Mouse (Mus musculus): ENCODE data around the gene 1700018F24Rik.
A peak's percentile ranks its signal among the peaks of the same experiment; 100 is the strongest.
"Not testable (repeated sequence)": the region's sequence is repeated elsewhere in the genome, so short reads cannot be mapped to it uniquely, and the experiment has no call there.

Gene 1700018F24Rik

DNA sequence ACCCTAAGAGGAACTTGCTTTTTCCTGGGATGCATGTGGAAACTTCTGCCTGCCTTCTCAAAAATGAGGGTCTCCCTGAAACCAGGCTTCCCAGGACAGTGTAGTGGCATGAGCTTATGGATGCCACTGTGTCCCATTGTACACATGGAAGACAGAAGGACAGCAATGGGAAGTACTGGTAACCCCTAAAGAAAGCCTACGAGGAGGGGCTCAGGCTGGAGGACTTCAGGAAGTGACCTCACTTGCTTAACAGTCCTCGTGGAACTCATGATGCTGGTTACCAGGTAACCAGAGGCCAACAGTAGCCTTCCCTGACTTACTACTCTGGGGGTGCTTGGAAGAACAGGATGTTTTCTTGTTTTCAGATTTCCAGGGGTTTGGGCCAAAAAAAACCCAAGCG is at the start of gene 1700018F24Rik:
Gene 1700018F24Rik (plus strand): TSS at position 301 of the 400 bp plus-strand sequence.
- DNase-seq = not testable (repeated sequence)

DNA sequence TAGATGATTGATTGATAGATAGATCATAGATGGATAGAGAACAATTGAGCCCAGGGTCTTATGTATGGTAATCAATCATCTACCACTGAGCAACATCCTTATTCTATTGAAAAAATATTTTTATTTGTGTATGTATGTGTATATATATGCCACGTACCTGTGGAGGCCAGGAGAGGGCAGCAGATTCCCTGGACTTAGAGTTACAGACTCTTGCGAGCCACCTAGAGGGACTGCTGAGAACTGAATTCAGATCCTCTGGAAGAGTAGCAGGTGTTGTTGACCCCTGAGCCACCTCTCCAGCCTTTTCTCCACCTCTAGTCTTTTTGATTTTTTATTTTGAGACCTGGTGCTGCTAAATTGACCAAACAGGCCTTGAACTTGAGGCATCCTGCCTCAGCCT is 44.3 kb upstream of the 1700018F24Rik start:
- DNase-seq = no peak

DNA sequence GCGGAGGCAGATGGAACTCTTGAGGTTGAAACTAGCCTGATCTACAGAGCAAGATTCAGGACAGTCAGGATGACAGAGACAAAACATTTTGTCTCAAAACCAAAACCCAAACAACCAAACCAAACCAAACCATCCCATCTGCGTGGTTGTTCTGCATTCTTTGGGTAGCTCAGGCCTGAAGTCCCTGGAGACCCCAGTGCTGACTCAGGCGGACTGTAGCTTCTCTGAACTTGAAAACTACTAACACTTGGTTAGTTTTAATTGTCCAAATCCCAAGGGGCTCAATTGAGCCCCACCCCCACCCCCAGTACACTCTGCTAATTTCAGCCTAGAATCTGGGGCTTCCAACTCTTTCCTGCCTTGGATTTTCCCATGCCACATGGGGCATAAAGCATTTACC is 39.4 kb upstream of the 1700018F24Rik start:
- no peak for DNase-seq

DNA sequence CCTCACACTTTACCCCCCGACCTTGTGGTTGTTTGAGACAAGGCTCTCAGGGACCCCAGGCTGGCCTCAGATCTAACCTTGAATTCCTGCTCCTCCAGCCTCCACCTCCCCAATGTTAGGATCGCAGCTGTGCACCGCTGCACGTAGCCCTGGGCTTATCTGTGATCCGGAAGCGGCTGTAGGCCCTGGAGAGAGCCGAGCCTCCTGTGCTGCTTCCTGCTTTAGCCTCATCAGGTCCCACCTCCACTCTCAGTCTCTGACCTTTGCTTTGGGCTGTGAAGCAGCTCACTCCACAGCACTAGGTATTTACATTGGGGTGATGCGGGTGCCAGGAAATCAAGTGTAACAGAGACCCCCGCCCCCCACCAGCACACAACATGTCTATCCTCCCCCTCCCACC is 38.3 kb upstream of the 1700018F24Rik start:
- no peak for DNase-seq

DNA sequence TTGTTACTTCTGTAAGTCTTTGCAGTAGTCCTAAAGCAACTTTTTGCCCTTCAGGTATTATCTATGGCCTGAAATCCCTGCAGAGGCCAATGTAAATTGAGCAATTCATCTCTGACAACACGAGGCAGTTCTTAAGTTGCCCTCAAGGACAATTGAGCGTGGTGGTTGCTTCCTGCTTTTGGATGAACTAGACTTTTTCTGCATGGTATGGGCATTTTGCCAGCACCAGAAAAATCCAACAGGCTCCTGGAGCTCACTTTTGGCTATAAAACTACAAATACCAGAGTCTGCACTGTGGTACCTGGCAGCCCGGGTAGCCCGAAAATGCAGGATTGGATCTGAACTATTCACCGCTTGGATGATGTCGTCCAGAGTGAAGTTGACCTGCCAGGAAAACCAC is 37.2 kb upstream of the 1700018F24Rik start:
- DNase-seq = no peak

DNA sequence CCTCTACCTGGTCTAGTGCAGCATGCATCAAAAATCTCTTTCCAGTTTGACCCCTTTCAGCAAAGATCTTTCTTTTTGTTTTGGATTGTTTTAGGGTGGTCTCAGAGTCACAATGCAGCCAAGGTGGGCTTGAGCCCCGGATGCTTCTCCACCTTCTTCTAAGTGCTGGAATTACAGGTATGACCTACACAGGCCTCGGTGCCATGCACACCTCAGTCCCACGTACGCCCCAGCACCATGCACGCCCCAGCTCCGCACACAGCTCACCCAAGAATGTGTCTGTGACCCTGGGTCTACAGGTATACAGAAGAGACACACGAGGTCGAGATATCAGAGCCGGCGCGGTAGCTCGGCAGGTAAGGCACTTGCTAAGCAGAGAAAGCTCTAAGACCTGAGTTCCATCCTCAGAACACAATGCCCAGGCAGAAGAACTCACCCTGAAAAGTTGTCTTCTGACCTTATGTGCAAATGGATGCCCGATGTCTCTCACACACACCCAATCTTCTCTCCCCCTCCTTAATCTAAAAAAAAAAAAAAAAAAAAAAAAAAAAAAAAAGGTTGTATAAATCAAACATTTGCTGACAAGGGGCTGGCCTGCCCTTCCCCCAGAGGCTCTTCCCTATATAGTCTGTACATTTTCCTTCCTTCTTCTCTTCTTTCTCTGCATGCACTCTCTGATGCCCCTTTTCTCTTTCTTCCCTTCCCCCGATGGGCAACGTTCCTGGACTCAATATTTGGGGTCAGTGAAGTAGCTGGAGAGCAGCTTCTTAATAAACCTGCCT is 33.7 kb upstream of the 1700018F24Rik start:
- DNase-seq = no peak

DNA sequence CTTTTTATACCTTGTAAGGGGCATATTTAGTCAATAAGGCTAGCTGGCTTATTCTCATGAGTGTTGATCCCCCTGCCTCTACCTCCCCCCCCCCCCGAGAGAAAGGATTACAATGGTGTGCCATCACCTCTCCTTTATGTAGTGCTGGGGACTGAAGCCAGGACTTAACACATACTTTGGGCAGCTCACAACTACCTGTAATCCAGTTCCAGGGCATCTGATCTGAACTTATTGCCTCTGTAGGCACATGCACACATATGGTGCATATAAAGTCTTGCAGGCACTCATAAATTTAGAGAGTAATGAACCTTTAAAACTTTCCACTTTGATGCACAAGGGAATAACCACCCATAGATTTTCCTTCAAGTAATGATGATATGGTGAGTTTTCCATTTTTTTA is 28.5 kb upstream of the 1700018F24Rik start:
- DNase-seq = no peak

DNA sequence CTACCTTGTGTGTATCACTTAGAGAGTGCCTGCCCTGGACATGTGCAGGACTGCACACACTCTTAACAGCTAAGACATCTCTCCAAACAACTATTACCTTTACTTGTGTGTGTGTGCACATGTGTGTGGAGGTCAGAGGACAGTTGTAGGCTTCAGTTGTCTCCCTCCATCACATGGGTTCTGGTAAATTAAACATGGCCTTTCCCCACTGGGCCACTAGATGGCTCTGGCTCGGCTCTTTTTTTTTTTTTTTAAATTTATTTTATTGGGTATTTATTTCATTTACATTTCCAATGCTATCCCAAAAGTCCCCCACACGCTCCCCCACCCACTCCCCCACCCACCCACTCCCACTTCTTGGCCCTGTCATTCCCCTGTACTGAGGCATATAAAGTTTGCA is 26.0 kb upstream of the 1700018F24Rik start:
- not testable (repeated sequence) for DNase-seq

DNA sequence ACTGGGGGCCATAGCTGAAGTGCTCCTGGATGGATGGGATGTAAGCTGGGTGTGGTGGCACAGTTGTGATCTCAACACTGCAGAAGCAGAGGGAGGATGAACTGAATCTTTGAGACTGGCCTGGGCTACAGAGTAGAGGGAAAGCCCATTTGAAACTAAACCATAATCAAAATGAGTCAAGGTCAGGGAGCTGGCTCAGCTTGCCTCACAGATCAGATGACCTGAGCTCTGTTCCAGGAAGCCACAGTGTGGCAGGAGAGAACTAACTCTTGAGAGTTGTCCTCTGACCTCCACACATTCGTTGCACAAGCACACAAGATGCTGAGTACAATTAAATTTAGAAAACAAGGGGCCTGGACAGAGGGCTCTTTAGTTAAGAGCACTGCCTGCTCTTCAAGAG is 22.5 kb upstream of the 1700018F24Rik start:
- DNase-seq = not testable (repeated sequence)

DNA sequence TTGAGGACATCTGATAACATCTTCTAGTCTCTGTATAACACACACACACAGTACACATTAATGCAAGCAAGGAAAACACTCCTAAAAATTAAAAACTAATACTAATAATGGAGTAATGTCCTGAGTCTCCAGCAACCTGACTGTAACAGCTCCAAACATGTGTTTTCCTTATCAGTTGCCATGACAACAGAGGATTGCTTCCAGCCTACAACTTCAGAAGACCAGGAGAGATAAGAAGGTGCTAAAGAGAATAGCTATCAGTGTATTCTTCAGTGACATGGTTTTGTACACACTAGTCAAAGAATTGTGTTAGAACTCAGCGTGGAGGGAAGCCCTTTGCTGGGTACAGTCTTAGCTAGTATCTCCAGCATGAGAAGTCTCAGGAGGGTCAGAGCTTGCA is 22.1 kb upstream of the 1700018F24Rik start:
- DNase-seq = not testable (repeated sequence)

DNA sequence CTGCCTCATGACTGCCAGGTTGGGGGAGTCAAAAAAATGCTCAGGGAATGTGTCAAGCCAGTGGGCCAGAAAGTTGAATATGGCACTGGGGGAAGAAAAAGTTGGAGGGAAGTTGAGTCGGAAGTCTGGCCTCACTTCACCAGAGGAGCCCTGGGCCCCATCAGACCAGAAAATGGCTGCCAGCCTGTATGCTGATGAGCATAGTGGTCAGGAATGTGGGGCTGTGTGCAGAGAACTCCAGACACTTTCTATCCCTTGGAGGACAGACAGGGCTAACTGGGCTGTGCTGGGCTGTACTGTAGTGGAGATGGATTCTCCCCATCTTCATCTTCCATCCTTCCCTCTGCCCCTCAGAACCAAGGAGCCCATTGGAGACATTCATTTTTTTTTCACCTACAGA is 12.3 kb upstream of the 1700018F24Rik start:
- not testable (repeated sequence) for DNase-seq

DNA sequence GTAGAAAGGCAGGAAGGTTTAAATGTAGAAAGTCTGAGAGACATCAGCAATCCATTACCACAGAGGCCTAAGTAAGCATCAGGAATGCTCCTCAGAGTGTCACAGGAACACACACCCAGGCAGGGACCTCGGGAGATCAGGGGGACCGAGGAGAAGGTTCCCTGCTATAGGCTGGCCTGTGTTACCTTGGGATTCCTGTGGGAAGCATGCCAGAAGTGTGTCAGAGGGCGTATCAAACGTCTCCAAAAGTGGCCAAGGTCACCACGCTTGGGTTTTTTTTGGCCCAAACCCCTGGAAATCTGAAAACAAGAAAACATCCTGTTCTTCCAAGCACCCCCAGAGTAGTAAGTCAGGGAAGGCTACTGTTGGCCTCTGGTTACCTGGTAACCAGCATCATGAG is 10.4 kb upstream of the 1700018F24Rik start, which contains the start of gene Gm4871:
Gene Gm4871 (minus strand): TSS at position 364 of the 400 bp plus-strand sequence.
- not testable (repeated sequence) for DNase-seq

DNA sequence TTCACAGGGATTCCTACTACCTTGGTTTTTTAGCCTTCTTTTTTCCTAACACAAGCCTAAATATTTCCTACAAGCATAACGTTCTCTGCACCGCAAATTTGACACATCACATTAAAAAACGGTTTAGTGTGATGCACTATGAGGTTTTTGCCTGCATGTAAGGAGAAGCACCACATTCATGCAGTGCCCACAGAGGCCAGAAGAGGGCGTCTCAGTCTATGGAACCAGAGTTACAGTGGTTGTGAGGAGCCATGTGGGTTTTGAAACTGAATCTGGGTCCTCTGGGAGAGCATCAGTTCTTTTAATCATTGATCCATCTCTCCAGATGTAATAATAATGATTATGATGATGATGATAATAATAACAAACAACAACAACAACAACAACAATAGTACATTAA is 1.2 kb upstream of the 1700018F24Rik start:
- DNase-seq = no peak

DNA sequence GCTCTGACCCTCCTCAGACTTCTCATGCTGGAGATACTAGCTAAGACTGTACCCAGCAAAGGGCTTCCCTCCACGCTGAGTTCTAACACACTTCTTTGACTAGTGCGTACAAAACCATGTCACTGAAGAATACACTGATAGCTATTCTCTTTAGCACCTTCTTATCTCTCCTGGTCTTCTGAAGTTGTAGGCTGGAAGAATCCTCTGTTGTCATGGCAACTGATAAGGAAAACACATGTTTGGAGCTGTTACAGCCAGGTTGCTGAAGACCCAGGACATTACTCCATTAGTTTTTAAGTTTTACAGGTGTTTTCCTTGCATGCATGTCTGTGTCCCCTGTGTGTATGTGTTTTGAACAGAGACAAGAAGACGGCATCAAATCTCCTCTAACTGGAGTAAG is 11.4 kb downstream of the 1700018F24Rik start:
- not testable (repeated sequence) for DNase-seq

DNA sequence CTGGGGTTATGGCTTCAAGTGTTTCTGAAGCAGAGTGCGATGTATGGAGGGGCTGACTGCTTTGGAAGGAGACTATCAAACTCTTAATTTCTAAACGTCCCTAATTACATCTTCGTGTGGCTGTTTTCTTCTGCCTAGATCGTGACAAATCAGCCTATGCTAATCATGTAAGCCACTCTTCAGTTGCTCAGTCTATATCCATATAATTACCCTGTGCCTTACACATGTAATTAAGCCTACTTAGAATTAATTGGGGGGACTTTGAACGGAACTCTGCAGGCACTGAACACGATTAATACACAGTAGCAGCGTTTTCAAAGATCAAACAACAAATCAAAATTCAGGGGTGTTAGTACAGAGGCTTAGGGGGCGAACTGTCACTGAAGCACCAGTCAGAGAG is 15.1 kb downstream of the 1700018F24Rik start:
- no peak for DNase-seq

DNA sequence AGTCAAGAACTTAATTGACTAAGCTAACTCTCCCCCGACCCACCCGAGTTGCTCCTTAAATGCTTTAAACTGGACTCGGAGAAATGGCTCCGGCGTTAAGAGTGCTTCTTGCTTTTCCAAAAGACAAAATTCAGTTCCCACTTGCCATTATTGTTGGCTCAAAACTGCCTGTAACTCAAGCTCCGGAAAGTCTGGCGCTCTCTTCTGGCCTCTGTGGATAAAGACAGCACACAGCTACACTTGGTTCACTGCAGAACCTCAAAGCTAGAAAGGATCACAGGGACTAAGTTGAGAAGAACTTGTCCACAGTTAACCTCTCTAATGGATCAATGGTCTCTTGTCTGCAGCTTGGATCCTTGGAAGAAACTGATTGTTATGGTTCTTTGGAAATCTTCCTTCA is 15.9 kb downstream of the 1700018F24Rik start:
- DNase-seq = no peak

DNA sequence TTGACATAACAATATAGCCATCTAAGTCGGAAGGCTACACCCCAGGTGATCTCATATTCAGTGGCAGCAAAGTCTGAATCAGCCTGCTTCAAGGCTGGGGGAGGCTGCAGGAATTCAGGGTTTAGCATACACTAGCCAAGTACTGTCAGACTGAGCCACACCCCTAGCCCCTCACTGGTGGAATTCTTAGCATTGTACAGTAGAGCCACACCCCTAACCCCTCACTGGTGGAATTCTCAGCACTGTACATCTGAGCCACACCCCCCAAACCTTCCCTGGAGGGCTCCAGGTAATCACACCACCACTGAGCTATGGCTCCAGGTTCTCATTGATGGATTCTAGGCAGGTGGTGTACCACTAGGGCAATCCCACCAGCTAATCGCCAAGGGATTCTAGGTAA is 16.7 kb downstream of the 1700018F24Rik start:
- DNase-seq = no peak

DNA sequence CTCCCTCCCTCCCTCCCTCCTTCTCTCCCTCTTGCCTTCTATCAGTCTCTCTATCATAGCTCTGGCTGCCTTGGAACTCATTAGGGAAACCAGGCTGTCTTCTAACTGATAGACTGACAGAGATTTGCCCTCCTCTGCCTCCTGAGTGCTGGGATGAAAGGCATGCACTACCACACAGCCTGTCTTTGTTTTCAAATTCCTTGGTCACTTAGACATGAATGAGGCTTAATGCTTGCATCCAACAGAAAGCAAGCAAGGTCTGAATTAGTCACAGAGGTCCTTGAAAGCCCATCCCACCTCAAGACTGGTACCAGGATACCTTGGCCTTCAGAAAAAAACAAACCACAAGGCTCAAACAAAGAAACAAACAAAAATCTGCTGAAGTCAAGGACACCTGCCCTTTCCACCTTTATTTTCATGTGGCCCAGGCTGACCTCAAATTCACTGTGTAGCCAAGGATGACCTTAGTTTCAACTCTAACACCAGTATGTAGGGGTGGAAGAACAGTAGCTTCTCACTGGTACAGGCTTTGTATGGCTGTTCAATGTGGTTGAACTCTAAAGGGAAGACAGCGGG is 22.1 kb downstream of the 1700018F24Rik start:
- no peak for DNase-seq

DNA sequence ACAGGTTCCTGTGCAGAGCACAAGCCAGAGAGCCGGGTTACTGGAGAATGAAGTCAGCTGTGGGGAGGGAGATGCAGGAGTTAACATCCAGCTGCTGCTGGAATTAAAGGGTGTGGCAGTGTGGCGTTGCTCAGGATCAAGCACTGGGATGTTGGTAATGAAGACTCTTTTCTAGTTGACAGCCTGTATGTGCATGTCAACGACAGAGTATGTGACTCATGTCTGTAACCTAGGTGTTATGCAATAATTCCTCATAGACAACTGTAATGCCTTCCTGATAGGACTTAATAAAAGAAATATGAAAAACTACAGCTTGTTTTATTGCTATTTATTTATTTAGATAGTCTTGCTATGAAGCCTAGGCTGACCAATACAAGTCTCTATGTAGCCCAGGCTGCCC is 26.1 kb downstream of the 1700018F24Rik start:
- no peak for DNase-seq

DNA sequence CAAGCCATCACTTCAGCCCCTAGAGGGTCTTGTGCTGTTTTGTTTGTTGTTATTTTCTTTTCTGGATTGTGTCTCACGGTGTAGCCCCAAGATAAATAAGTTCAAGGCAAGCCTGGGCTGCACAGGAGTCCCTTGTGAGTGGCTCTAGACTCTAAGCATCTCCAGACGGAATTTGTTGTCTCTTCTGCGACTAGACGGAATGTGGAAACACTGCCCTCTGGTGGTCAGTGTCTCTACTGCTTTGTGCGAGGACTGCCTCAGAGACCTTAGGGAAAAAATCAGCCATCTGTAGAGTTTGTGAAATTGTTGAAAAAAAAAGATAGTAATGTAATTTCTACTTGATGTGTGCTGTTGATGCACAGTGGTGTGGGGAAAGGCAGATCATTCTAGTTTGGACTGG is 26.9 kb downstream of the 1700018F24Rik start:
- peak; percentile 71 for DNase-seq

DNA sequence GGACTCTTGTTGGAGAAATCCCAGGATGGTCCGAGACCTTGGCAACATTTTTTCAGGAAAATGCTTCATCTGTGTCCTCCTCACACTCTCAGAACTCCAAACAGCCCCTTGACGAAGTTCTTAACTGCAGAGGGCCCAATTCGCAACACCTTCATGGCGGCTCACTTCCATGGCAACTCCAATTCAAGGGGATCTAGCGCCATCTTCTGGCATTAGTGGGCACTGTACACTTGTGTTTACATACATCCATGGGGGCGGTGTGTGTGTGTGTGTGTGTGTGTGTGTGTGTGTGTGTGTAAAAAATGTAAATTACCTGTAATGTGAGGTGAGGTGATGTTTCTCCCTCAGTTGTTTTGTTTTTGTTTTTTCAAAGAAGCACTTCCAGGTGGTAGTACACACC is 28.6 kb downstream of the 1700018F24Rik start:
- DNase-seq = no peak

DNA sequence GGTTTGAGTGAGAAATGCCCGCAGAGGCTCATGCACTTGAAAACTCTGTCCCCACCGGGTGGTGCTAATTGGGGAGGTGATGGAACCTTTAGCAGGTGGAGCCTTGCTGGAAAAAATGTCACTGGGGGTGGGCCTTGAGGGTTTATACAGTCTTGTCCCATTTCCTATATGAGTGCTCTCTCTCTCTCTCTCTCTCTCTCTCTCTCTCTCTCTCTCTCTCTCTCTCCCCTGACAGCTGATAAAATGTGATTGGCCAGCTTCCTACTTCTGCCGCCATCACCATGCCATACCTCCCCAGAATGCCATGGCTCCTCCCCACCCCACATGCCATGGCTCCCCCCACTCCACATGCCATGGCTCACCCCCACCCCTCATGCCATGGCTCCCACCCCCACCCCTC is 32.3 kb downstream of the 1700018F24Rik start:
- DNase-seq = no peak

DNA sequence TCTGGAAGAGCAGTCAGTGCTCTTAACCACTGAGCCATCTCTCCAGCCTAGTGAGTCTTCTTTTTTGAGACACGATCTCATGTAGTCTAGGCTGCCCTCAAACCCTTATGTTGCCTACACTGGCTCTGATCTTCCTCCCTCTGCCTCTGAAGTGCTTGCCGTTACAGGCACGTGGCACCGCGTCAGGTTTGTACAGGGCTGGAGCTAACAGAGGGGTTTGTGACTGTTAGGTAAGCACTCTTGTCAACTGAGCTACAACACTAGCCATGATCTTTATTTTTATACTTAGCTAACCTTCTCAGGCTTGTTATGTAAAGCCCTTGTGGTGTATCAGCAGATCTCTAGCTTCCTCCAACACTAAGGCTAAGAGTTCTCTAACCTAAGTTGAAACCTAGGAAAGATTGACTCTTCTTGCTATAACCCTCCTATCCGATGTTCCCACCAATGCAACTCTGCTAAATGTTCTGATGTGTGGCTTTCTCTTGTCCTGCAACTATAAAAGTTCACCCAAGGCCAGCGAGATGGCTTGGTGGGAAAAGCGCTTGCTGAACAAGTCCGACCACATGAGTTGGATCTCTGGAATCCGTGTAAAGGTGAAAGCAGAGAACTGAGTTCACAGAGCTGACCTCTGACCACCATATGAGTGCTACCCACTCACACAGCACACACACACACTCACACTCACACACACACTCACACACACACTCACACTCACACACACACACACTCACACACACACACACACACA is 39.2 kb downstream of the 1700018F24Rik start:
- DNase-seq = no peak

DNA sequence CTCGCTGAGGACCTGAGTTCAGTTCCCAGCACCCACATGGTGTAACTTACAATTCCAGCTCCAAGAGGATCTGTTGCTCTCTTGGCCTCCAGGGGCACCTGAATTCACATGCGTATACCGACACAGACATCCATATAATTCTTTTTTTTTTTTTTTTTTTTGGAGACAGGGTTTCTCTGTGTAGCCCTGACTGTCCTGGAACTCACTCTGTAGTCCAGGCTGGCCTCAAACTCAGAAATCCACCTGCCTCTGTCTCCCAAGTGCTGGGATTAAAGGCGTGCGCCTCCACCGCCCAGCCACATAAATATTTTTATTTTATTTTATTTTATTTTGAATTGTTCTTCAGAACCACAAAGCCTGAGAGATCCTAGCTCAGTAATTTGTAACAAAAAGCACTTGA is 40.4 kb downstream of the 1700018F24Rik start:
- not testable (repeated sequence) for DNase-seq
